Mouse (Mus musculus) adrenal gland, postnatal 25 days (tissue): ENCODE data around the gene Cnp. TPM values are rescaled to one million over a fixed set of nuclear protein-coding genes. Genes with fewer than 3 reads are reported as not detected.

ENCODE experiments used
- DNase-seq: peaks from one replicate; pipeline ENCODE4 v3.0.0; 2021; ENCODE audit warnings: mixed read lengths
- total RNA-seq: library from RNA; stranded (reverse); gene quantifications from 2 replicates; pipeline ENCODE4 v1.2.3, GENCODE M21; 2021

The Cnp gene
- total RNA-seq, 1 experiment from 2014 or later: 57.8 TPM

DNA sequence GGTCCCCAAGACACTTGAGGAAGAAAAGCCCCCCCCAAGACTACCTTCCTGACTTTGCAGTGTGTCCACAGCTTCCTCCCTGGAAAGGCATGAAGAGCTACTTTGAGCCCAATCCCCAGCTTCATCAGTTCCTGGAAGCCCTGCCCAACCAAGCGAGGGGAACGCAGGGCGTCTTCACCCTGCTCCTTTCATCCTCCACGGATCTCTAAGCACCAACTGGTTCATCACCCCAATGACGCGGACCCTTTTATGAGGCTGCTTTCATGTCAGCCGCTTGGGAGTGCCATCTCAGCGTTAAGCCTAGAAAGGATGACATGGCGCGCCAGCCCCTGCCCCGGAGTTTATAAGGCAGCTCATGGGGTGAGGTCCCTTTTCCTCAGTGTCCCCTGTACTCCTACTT is 45.3 kb downstream of the Cnp start, which contains the start of gene Dnajc7:
Dnajc7 (minus strand) TSS at position 187 of the 400 bp plus-strand sequence.
- DNase-seq: no peak

- DNase-seq: peak; percentile 96
These were observed 48.0 kb downstream of the Cnp start for GRCm38 (mm10) chr11:100622714-100623113.

- DNase-seq: peak; percentile 55
These were observed 49.2 kb downstream of the Cnp start for GRCm38 (mm10) chr11:100623867-100624266.

DNA sequence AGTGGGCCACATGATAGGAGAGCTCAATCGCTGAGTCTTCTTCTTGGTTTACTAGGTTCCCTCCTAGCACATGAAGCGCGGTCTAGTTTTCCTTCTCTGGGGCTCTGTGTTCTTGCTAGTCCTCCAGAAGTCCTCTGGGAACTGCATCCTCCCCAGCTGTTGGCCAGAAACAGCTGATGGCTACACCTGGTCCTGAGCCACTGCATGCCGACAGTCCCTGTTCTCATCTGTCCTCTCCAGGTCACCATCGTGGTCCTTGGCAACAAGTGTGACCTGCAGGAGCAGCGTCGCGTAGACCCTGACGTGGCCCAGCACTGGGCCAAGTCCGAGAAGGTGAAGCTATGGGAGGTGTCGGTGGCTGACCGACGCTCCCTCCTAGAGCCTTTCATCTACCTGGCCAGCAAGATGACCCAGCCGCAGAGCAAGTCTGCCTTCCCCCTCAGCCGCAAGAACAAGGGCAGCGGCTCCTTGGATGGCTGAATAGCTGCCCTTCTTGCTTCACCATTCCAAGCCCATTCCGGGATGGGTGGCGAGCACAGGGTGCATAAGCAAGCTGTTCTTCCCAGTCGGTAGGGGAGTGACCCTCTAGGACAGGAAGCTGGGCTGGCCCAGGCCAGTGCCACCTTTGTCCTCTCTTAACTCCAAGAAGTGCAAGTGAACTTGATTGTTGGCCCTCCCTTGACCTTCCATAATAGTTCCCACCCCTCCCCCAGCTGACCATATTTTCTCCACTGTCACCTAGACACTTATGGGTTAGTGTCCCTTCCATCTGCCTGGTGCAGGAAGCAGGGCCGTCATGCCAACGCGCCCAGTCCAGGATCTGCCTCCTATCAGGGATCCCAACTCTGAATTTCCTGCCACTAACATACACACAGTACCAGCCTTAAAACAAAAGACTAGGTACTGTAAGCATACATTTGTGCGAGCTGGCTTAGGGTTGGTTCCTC is 51.3 kb downstream of the Cnp start:
- DNase-seq: no peak

- DNase-seq: peak; percentile 81
These were observed 52.0 kb downstream of the Cnp start for GRCm38 (mm10) chr11:100626701-100627195.

- DNase-seq: no peak
These were observed 53.4 kb downstream of the Cnp start for GRCm38 (mm10) chr11:100628056-100628455.

- DNase-seq: no peak
These were observed 54.2 kb downstream of the Cnp start for GRCm38 (mm10) chr11:100628862-100629352.

DNA sequence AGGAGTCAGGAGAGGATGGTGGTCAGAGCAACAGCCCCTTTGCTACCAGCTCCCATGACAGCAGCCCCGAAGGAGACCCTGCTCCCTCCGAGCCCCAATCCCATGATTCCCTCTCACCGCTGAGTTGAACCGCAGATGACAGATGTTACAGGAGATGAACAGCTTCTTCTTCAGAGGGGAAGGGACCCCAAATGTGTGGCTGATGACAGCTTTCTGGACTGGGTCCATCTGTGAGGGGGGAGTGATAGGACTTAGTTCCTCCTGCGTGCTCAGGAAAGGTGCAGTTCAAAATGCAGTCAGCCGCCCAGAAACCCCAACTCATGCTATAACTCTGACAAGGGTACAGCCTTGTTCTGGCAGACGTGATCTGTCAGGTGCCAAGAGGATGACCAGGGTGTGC is 59.8 kb downstream of the Cnp start:
- no peak for DNase-seq

GRCm38 (mm10) chr11:100640159-100640906 is 65.6 kb downstream of the Cnp start:
- peak; percentile 56 for DNase-seq

Other genes with a start within 250 kb of the Cnp start
- gene Gast, start 240.5 kb upstream of the Cnp start, total RNA-seq: not detected in 2 replicates
- gene Hap1, start 218.8 kb upstream of the Cnp start, total RNA-seq: 46.0 and 68.7 TPM in 2 replicates
- 59.5 and 81.5 TPM in 2 replicates for gene Jup, start 177.1 kb upstream of the Cnp start, total RNA-seq
- 25.7 and 29.4 TPM in 2 replicates for gene P3h4, start 160.1 kb upstream of the Cnp start, total RNA-seq
- gene Fkbp10, start 159.2 kb upstream of the Cnp start, total RNA-seq: 23.8 and 24.7 TPM in 2 replicates
- 60.3 and 63.2 TPM in 2 replicates for gene Nt5c3b, start 133.1 kb upstream of the Cnp start, total RNA-seq
- gene Klhl10, start 133.0 kb upstream of the Cnp start, total RNA-seq: 1.2 and 1.3 TPM in 2 replicates
- gene Klhl11, start 102.2 kb upstream of the Cnp start, total RNA-seq: 55.1 and 62.2 TPM in 2 replicates
- 1,778 and 1,859 TPM in 2 replicates for gene Acly, start 46.9 kb upstream of the Cnp start, total RNA-seq
- gene Ttc25, start 29.3 kb upstream of the Cnp start, total RNA-seq: 4.1 and 5.5 TPM in 2 replicates
- gene Nkiras2, start 44.3 kb downstream of the Cnp start, total RNA-seq: 40.3 and 46.8 TPM in 2 replicates
- gene Dnajc7, start 45.3 kb downstream of the Cnp start, total RNA-seq: 237 and 251 TPM in 2 replicates
- 0.43 TPM in 1 of 2 replicates, not detected in the other for gene Zfp385c, start 117.6 kb downstream of the Cnp start, total RNA-seq
- 47.4 and 63.8 TPM in 2 replicates for gene Dhx58, start 129.4 kb downstream of the Cnp start, total RNA-seq
- gene Kat2a, start 137.6 kb downstream of the Cnp start, total RNA-seq: 52.2 and 53.5 TPM in 2 replicates
- not detected in 2 replicates for gene Hspb9, start 138.9 kb downstream of the Cnp start, total RNA-seq
- 160 and 171 TPM in 2 replicates for gene Rab5c, start 163.3 kb downstream of the Cnp start, total RNA-seq
- gene Kcnh4, start 185.0 kb downstream of the Cnp start, total RNA-seq: 0.21 TPM in 1 of 2 replicates, not detected in the other
- not detected in 2 replicates for gene Hcrt, start 188.0 kb downstream of the Cnp start, total RNA-seq
- 21.0 and 32.1 TPM in 2 replicates for gene Ghdc, start 196.1 kb downstream of the Cnp start, total RNA-seq